ENCODE assay signal across 9 mouse cellular contexts in genomic region chr10:60278786-60279185, GRCm38 (mm10). TPM values are rescaled to one million over a fixed set of nuclear protein-coding genes. Genes with fewer than 3 reads are reported as not detected.
A peak's percentile ranks its signal among the peaks of the same experiment; 100 is the strongest.
DNase-seq lines count a peak whose midpoint lies in the region; ATAC-seq and TF ChIP-seq lines count a peak whose summit lies in the region.
"Had no signal": no experiment of that assay in that cellular context is flagged by ENCODE, and none has a peak within 500 bp of the region (broad histone marks: within the 10 kb centered on the region; RNA-seq: fewer than 3 reads in every experiment).

No protein-coding gene starts in this region.

- H3K27me3 ChIP-seq in kidney, embryonic 14.5 days (ENCODE audit: control insufficient read depth, insufficient read depth, low read length): no peaks in the 10 kb centered on the region
- H3K27me3 ChIP-seq in forebrain, postnatal 0 days (ENCODE audit: insufficient read depth, low read length): no peaks in the 10 kb centered on the region
- no peaks in the 10 kb centered on the region for H3K27me3 ChIP-seq in midbrain, embryonic 10.5 days (ENCODE audit: low read depth, poor library complexity, severe bottlenecking)

- ATAC-seq in kidney, embryonic 14.5 days (ENCODE audit: low FRiP score, low TSS enrichment): no peak
- no peak for ATAC-seq in forebrain, postnatal 0 days

- no peak overlapping the region; the same call in 1 of the 2 replicates for H3K4me2 ChIP-seq in kidney, embryonic 14.5 days (replicated peaks; ENCODE audit: low read depth, low read length)
- H3K4me2 ChIP-seq in forebrain, postnatal 0 days (ENCODE audit: low read depth): peak overlapping the region; percentile 77

- TF ChIP-seq CTCF in forebrain, postnatal 0 days (IDR thresholded peaks at IDR 0.05; ENCODE audit: low read depth): no peak

- WGBS in kidney, embryonic 14.5 days: 87% methylated on average over 3 of the region's 3 CpGs
- WGBS in forebrain, postnatal 0 days: 79% methylated on average over 3 of the region's 3 CpGs
- 92% methylated on average over 3 of the region's 3 CpGs for WGBS in midbrain, embryonic 10.5 days

- peaks cover 18% of the 10 kb centered on the region; the same call in 1 of the 2 replicates for H3K4me1 ChIP-seq in kidney, embryonic 14.5 days (ENCODE audit: control insufficient read depth, insufficient read depth, low read length)
- H3K4me1 ChIP-seq in brown adipose tissue, adult 24 weeks (ENCODE audit: control insufficient read depth, insufficient read depth, insufficient read length, low read length): peaks cover 36% of the 10 kb centered on the region
- H3K4me1 ChIP-seq in forebrain, postnatal 0 days (ENCODE audit: insufficient read depth): peaks cover 32% of the 10 kb centered on the region
- peaks cover 67% of the 10 kb centered on the region for H3K4me1 ChIP-seq in midbrain, embryonic 10.5 days

- peak overlapping the region; percentile 18; the same call in 1 of the 2 replicates for H3K9ac ChIP-seq in kidney, embryonic 14.5 days (ENCODE audit: low read depth, low read length)
- H3K9ac ChIP-seq in forebrain, postnatal 0 days: 0 out of 2 replicates have a peak overlapping the region, but pooled peaks have one; percentile 93

- DNase-seq in kidney, postnatal 36 days: no peak
- no peak for DNase-seq in forebrain, postnatal 0 days
- no peak for DNase-seq in midbrain, embryonic 10.5 days (ENCODE audit: low spot score)
- DNase-seq in cerebellum, postnatal 25 days: no peak
- DNase-seq in adrenal gland, postnatal 4 days (ENCODE audit: low spot score in 2 of 2): no peak
- DNase-seq in adrenal gland, postnatal 14 days: no peak
- DNase-seq: spleen, adult 18-20 months had no signal

- H3K9me3 ChIP-seq in kidney, embryonic 14.5 days (ENCODE audit: control insufficient read depth, low read length): no peaks in the 10 kb centered on the region
- H3K9me3 ChIP-seq in forebrain, postnatal 0 days (ENCODE audit: low read length): no peaks in the 10 kb centered on the region
- no peaks in the 10 kb centered on the region for H3K9me3 ChIP-seq in midbrain, embryonic 10.5 days (replicated peaks)

- no peak overlapping the region for H3K27ac ChIP-seq in kidney, embryonic 14.5 days (ENCODE audit: low read depth, low read length)
- H3K27ac ChIP-seq in brown adipose tissue, adult 24 weeks (replicated peaks; ENCODE audit: low read depth, low read length): peak overlapping the region; percentile 98
- no peak overlapping the region for H3K27ac ChIP-seq in forebrain, postnatal 0 days (ENCODE audit: low read depth, low read length)
- H3K27ac ChIP-seq in midbrain, embryonic 10.5 days (replicated peaks): no peak overlapping the region

- 0 out of 2 replicates have a peak, but pooled peaks cover 3% of the 10 kb centered on the region for H3K36me3 ChIP-seq in kidney, embryonic 14.5 days (ENCODE audit: control insufficient read depth, insufficient read depth, low read length)
- no peaks in the 10 kb centered on the region for H3K36me3 ChIP-seq in forebrain, postnatal 0 days (ENCODE audit: insufficient read depth)
- H3K36me3 ChIP-seq in midbrain, embryonic 10.5 days: peaks cover 6% of the 10 kb centered on the region

- H3K4me3 ChIP-seq in kidney, embryonic 14.5 days (ENCODE audit: low read length): peak overlapping the region; percentile 1; the same call in 1 of the 2 replicates
- H3K4me3 ChIP-seq in brown adipose tissue, adult 24 weeks (ENCODE audit: insufficient read depth, low read depth, low read length): peak overlapping the region; percentile 99
- peak overlapping the region; percentile 72 for H3K4me3 ChIP-seq in forebrain, postnatal 0 days (ENCODE audit: low read depth, low read length)
- H3K4me3 ChIP-seq in midbrain, embryonic 10.5 days: peak overlapping the region; percentile 86

RNA-seq across cellular contexts. Expression of gene Psap, which starts 1.4 kb away (rescaled TPM):
- 69.5 and 122 TPM in 2 replicates for polyA plus RNA-seq in kidney, embryonic 14.5 days (2014; fragmentation: Nextera tagmentation; extraction: Ambion mirVana)
- 774 and 844 TPM in 2 replicates for polyA plus RNA-seq in brown adipose tissue, adult 24 weeks (2012; ENCODE audit: insufficient read depth, insufficient read length, missing spikeins)
- 577 and 690 TPM in 2 replicates for total RNA-seq in forebrain, postnatal 0 days (2014; rRNA removed)
- 229 and 259 TPM in 2 replicates for polyA plus RNA-seq in forebrain, postnatal 0 days (2015; fragmentation: Nextera tagmentation; extraction: Ambion mirVana)
- 52.0 and 69.2 TPM in 2 replicates for polyA plus RNA-seq in midbrain, embryonic 10.5 days (2016; fragmentation: Nextera tagmentation; extraction: Ambion mirVana)
- 100 to 1,000 TPM; 671 to 696 TPM for total RNA-seq in adrenal gland, postnatal 4 days (2021)
- 876 and 969 TPM in 2 replicates for total RNA-seq in adrenal gland, postnatal 14 days (2021)

RNA-seq across cellular contexts. Expression of gene Chst3, which starts 59.7 kb away (rescaled TPM):
- 1.0 and 1.1 TPM in 2 replicates for polyA plus RNA-seq in kidney, embryonic 14.5 days (2014; fragmentation: Nextera tagmentation; extraction: Ambion mirVana)
- polyA plus RNA-seq in brown adipose tissue, adult 24 weeks (2012; ENCODE audit: insufficient read depth, insufficient read length, missing spikeins): not detected in 2 replicates
- total RNA-seq in forebrain, postnatal 0 days (2014; rRNA removed): 3.9 and 5.6 TPM in 2 replicates
- 0.33 and 0.61 TPM in 2 replicates for polyA plus RNA-seq in forebrain, postnatal 0 days (2015; fragmentation: Nextera tagmentation; extraction: Ambion mirVana)
- polyA plus RNA-seq in midbrain, embryonic 10.5 days (2016; fragmentation: Nextera tagmentation; extraction: Ambion mirVana): 2.0 and 2.5 TPM in 2 replicates
- 1 to 10 TPM; 3.2 to 3.4 TPM for total RNA-seq in adrenal gland, postnatal 4 days (2021)
- total RNA-seq in adrenal gland, postnatal 14 days (2021): 2.0 and 5.4 TPM in 2 replicates

Comparison
In these comparisons a context has a peak if more than half of its experiments do, and no peak if none do; other contexts are left out.
1. H3K4me3 ChIP-seq: peak in every context shown above with its lines; median percentile 99 in brown adipose tissue, adult 24 weeks; 86 in midbrain, embryonic 10.5 days; 72 in forebrain, postnatal 0 days; 1 in kidney, embryonic 14.5 days.